Mouse (Mus musculus) hindbrain, embryonic 13.5 days (tissue): ENCODE measurements around the gene Pcdh17. TPM values are rescaled to one million over a fixed set of nuclear protein-coding genes. Genes with fewer than 3 reads are reported as not detected.
A peak's percentile ranks its signal among the peaks of the same experiment; 100 is the strongest.

Source experiments
- ATAC-seq: fragments of 200-750 bp; cut with Nextera tagmentation; 2 replicates; pipeline ENCODE4 v1.8.0; 2017; ENCODE audit warnings: moderate TSS enrichment; ENCODE audit not compliant: low FRiP score
- H3K27ac ChIP-seq: fragments of 300-500 bp; sonication (generic); 2 replicates; pipeline ENCODE4 v1.5.1; 2015; ENCODE audit warnings: inconsistent platforms, mild to moderate bottlenecking, moderate library complexity
- H3K27me3 ChIP-seq: fragments of 300-500 bp; sonication (generic); 2 replicates; pipeline ENCODE4 v1.6.1; 2015; ENCODE audit warnings: mild to moderate bottlenecking, inconsistent platforms
- H3K36me3 ChIP-seq: fragments of 300-500 bp; sonication (generic); 2 replicates; pipeline ENCODE4 v1.6.1; 2015; ENCODE audit warnings: mild to moderate bottlenecking, inconsistent platforms
- H3K4me1 ChIP-seq: fragments of 300-500 bp; sonication (generic); replicated peaks from 2 replicates; pipeline ENCODE4 v1.6.1; 2015; ENCODE audit warnings: inconsistent platforms
- H3K4me2 ChIP-seq: fragments of 300-500 bp; sonication (generic); 2 replicates; pipeline ENCODE4 v1.6.1; 2015; ENCODE audit warnings: inconsistent platforms, mild to moderate bottlenecking, moderate library complexity
- H3K4me3 ChIP-seq: fragments of 300-500 bp; sonication (generic); 2 replicates; pipeline ENCODE4 v1.5.1; 2015; ENCODE audit warnings: mild to moderate bottlenecking, inconsistent platforms
- H3K9ac ChIP-seq: fragments of 300-500 bp; sonication (generic); 2 replicates; pipeline ENCODE4 v1.6.1; 2015; ENCODE audit warnings: mild to moderate bottlenecking, inconsistent platforms
- H3K9me3 ChIP-seq: fragments of 300-500 bp; sonication (generic); 2 replicates; pipeline ENCODE4 v1.6.1; 2016; ENCODE audit warnings: inconsistent platforms
- WGBS: fragments of 180-500 bp; shearing (Covaris S2); methylation state at CpG from one replicate; pipeline ENCODE4 v1.1.7; 2015; 5-methylcytosine and 5-hydroxymethylcytosine counted together
- polyA plus RNA-seq: library from polyadenylated mRNA; unstranded; fragments of >200 nt; fragmentation: Nextera tagmentation; extraction: Ambion mirVana; gene quantifications from 2 replicates; pipeline ENCODE4 v1.2.1, GENCODE M21; 2015

The Pcdh17 gene
- 18.8 and 19.2 TPM in 2 replicates for polyA plus RNA-seq

DNA sequence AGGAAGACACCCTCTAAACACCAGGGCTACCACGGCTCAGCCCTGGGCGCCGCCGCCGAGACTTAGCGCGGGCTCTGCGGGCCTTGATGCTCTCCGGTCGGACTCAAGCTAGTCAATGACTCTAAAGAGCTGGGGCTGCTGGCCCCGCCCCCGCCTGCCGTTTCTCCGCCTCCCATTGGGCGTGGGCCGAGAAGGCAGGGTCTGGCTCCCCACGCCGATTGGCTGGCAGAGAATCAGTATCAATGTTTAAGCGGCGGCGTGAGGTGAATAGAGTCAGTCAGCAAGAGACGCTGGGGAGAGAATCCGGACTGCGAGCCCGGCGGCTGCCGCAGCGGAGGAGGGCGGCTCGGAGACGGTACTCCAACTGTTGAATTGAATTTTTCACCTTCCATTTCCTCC, at the start of gene Pcdh17:
Pcdh17 (plus strand) TSS at position 276 of the 399 bp plus-strand sequence.
- peak; percentile 92 for ATAC-seq
- H3K36me3 ChIP-seq, result no peaks in the 10 kb centered on the region
- H3K27me3 ChIP-seq, result peaks cover 19% of the 10 kb centered on the region
- peak within 1 kb of the TSS; percentile 79 for H3K9ac ChIP-seq
- H3K4me1 ChIP-seq, result peaks cover 23% of the 10 kb centered on the region
- H3K4me2 ChIP-seq, result peak within 1 kb of the TSS; percentile 94
- 2% methylated on average over 31 of the region's 31 CpGs for WGBS
- peak within 1 kb of the TSS; percentile 65 for H3K4me3 ChIP-seq
- peak within 1 kb of the TSS; percentile 86 for H3K27ac ChIP-seq
- H3K9me3 ChIP-seq, result no peaks in the 10 kb centered on the region

DNA sequence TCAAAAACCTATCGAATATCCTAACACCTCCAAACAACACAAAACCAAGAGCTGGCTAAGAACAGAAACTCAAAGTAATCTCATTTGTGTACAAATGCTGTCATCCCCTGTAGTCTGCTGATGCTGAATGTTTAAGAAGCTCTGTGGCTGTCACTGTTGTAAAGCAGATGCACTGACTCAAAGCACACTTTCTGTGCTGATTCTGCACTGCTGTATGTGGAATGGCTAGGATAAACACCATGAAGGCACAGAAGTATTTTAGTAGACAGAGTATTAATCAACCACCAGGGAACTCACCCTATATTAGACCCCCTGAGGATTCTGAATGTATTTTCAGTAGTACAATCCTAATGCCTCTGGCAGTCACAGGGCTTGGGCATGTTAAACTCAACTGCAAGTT, 46.2 kb upstream of the Pcdh17 start:
- ATAC-seq, result no peak
- H3K27ac ChIP-seq, result no peak overlapping the region
- H3K27me3 ChIP-seq, result no peaks in the 10 kb centered on the region
- no peak overlapping the region for H3K4me2 ChIP-seq
- H3K4me3 ChIP-seq, result no peak overlapping the region
- H3K36me3 ChIP-seq, result no peaks in the 10 kb centered on the region
- no peaks in the 10 kb centered on the region for H3K4me1 ChIP-seq
- 82% methylated on average over 1 of the region's 1 CpGs for WGBS
- no peak overlapping the region for H3K9ac ChIP-seq
- no peaks in the 10 kb centered on the region for H3K9me3 ChIP-seq

DNA sequence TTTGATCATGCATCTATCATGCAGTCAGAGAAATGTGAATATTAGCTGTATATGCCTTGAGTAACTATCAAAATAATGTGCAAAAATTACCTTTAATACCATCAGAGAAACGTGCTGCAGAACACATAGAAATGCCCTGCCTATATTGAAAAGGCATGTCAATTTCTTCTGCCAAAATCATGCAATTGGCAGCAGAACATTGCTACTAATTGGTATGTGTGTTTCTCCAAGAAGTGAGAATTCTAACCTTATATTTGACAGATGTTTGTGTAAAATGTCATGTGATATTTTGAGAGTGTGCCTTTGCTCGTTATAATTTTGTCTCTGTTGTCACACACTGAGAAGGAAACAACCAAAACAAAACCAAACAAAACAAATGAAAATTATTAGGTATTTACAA, 18.6 kb upstream of the Pcdh17 start:
- Histone ChIP-seq H3K4me2 (no peak overlapping the region), H3K4me1 (no peaks in the 10 kb centered on the region), H3K27ac (no peak overlapping the region), H3K36me3 (no peaks in the 10 kb centered on the region), H3K9ac (no peak overlapping the region), H3K4me3 (no peak overlapping the region), H3K27me3 (no peaks in the 10 kb centered on the region), H3K9me3 (no peaks in the 10 kb centered on the region)
- ATAC-seq, result no peak
- WGBS, result 78% methylated on average over 2 of the region's 2 CpGs

- Histone ChIP-seq H3K9me3 (no peaks in the 10 kb centered on the region), H3K4me1 (no peaks in the 10 kb centered on the region), H3K27ac (no peak overlapping the region), H3K4me3 (no peak overlapping the region), H3K27me3 (no peaks in the 10 kb centered on the region), H3K9ac (no peak overlapping the region), H3K4me2 (no peak overlapping the region), H3K36me3 (no peaks in the 10 kb centered on the region)
- no peak for ATAC-seq
These were observed 16.7 kb upstream of the Pcdh17 start for GRCm38 (mm10) chr14:84426616-84427015.

DNA sequence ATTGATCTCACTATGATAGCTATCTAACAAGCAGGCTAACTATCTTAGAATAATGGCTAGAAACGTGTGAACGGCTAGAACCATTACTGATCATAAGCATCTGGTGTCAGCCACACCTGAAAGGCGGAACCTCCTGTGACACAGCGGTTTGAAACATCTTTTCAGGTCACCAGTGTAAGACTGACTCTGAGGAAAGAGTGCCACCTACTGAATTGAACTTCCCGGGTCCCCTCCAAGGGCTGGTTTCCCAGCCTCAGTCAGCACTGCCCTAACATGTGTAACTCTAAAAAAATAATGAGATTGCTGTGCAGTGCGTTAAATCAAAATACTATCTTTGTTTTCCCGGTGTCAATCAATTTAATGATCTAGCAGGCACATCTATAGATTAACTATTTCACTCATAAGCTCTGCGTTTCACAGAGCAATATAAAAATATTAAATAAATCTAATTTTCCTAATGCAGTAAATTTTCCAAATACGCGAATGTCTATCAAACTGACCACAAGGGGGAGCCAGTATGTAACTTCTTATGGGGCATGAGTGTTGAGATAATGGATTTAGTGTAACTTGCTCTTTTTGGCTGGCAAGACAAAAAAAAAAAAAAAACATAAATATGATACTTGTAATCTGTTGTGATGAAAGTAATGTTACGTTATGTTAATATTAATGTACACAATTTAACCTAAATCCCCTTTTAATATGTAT, 5.1 kb upstream of the Pcdh17 start:
- H3K4me2 ChIP-seq, result no peak overlapping the region
- WGBS, result 25% methylated on average over 11 of the region's 11 CpGs
- 0 out of 2 replicates have a peak, but pooled peaks have one; percentile 32 for ATAC-seq
- H3K4me3 ChIP-seq, result no peak overlapping the region
- no peak overlapping the region for H3K27ac ChIP-seq
- H3K9ac ChIP-seq, result no peak overlapping the region
- no peaks in the 10 kb centered on the region for H3K27me3 ChIP-seq
- no peaks in the 10 kb centered on the region for H3K36me3 ChIP-seq
- no peaks in the 10 kb centered on the region for H3K9me3 ChIP-seq
- no peaks in the 10 kb centered on the region for H3K4me1 ChIP-seq

DNA sequence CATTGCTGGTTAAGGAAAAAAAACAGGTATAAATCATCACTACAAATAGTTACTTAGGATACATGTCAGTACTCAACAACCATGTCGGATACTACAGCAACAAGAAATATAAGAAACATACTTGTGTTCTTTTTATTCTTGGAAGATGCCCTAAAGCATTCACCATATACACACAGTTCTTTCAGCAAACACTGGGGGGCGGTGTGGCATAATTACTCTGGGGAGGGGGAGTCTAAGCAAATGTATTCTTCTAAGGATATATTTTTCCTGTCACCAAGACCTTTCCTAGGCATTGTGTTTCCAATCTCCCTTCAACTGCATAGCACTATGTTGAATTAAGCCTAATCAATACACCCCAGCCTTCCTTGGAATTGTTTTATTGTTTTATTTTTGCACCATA, 2.5 kb upstream of the Pcdh17 start:
- H3K9ac ChIP-seq, result no peak overlapping the region
- H3K27ac ChIP-seq, result no peak overlapping the region
- H3K4me2 ChIP-seq, result no peak overlapping the region
- no peak overlapping the region for H3K4me3 ChIP-seq
- H3K27me3 ChIP-seq, result 0 out of 2 replicates have a peak, but pooled peaks cover 2% of the 10 kb centered on the region
- H3K9me3 ChIP-seq, result no peaks in the 10 kb centered on the region
- H3K4me1 ChIP-seq, result 0 out of 2 replicates have a peak, but pooled peaks cover 3% of the 10 kb centered on the region
- ATAC-seq, result no peak
- no peaks in the 10 kb centered on the region for H3K36me3 ChIP-seq
- WGBS, result 13% methylated on average over 2 of the region's 2 CpGs

- Histone ChIP-seq H3K27ac (peak overlapping the region; percentile 86), H3K9ac (peak overlapping the region; percentile 79), H3K36me3 (no peaks in the 10 kb centered on the region), H3K4me3 (peak overlapping the region; percentile 65), H3K4me2 (peak overlapping the region; percentile 94), H3K9me3 (no peaks in the 10 kb centered on the region), H3K4me1 (peaks cover 19% of the 10 kb centered on the region), H3K27me3 (peaks cover 15% of the 10 kb centered on the region)
- ATAC-seq, result peak; percentile 70
- under 1% methylated on average over 28 of the region's 30 CpGs for WGBS
These were observed 655 bp upstream of the Pcdh17 start for GRCm38 (mm10) chr14:84442528-84443287.

DNA sequence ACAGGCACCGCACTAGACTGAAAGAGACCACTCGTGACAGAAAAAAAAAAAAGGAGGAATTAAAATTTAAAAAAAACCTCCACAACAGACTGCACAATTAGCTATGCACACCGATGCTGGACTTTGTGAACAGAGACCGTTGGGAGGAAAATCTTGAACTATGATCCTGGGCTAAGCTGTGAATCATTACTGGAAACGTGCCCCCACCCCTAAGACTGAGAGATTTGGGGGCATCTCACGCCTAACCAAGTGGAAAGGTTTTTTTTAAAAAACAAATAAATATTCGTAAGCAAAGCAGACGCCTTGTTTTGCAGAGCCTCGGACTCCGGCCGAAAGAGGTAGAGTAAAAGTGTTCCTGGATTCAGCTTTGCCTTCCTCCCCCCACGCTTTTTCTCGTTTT, 398 bp downstream of the Pcdh17 start:
- no peak for ATAC-seq
- Histone ChIP-seq H3K4me1 (peaks cover 26% of the 10 kb centered on the region), H3K4me2 (peak overlapping the region; percentile 94), H3K36me3 (no peaks in the 10 kb centered on the region), H3K27ac (peak overlapping the region; percentile 86), H3K9me3 (no peaks in the 10 kb centered on the region), H3K9ac (peak overlapping the region; percentile 79), H3K27me3 (peaks cover 22% of the 10 kb centered on the region), H3K4me3 (peak overlapping the region; percentile 65)
- under 1% methylated on average over 13 of the region's 13 CpGs for WGBS

GRCm38 (mm10) chr14:84444276-84444662, 906 bp downstream of the Pcdh17 start:
- H3K4me2 ChIP-seq, result peak overlapping the region; percentile 94
- peaks cover 26% of the 10 kb centered on the region for H3K4me1 ChIP-seq
- no peak for ATAC-seq
- H3K27me3 ChIP-seq, result peaks cover 22% of the 10 kb centered on the region
- H3K9ac ChIP-seq, result peak overlapping the region; percentile 79
- no peaks in the 10 kb centered on the region for H3K9me3 ChIP-seq
- peak overlapping the region; percentile 86 for H3K27ac ChIP-seq
- WGBS, result under 1% methylated on average over 21 of the region's 21 CpGs
- H3K4me3 ChIP-seq, result peak overlapping the region; percentile 65
- no peaks in the 10 kb centered on the region for H3K36me3 ChIP-seq

DNA sequence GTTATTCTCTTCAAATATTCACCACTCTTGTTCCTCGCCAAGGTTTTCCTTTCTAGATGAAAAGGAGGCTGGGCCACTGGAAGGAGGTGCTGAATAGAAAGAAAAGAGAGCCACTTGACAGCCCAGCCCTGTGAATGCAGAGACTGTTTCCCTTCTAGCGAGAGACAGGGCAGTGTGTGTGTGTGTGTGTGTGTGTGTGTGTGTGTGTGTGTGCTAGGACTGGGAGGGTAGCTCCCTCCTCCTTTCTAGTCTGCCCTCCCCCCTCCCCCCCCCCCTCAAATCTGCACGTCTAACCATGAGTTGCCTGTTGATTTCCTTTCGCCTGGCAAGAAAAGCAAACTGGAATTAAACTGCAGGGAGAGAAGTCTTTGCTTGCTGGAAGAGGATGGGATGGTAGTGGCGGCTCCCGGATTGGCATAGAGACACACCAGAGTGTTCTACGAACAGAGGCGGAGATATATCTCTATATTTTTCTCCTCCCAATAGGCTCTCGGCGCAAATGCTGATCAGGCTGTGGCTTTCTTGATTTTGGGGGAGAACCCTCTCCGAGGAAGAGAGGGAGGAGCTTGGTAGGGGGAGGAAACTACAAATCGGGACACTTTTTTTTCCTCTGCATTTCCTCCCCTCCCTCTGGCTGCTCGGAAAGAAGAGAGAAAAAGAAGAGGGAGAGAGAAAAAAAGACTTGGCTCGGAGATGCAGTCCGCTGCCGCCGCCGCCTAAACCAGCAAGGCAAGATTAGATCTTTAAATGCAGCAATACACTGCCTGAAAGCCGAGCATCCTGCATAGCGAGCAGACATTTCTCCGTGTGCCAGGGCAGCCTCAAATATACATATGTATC, 1.5 kb downstream of the Pcdh17 start:
- Histone ChIP-seq H3K4me3 (peak overlapping the region; percentile 65), H3K4me1 (peaks cover 29% of the 10 kb centered on the region), H3K27me3 (peaks cover 22% of the 10 kb centered on the region), H3K9ac (peak overlapping the region; percentile 79), H3K4me2 (peak overlapping the region; percentile 94), H3K9me3 (no peaks in the 10 kb centered on the region), H3K36me3 (no peaks in the 10 kb centered on the region), H3K27ac (peak overlapping the region; percentile 86)
- ATAC-seq, result no peak
- 0% methylated on average over 19 of the region's 21 CpGs for WGBS

DNA sequence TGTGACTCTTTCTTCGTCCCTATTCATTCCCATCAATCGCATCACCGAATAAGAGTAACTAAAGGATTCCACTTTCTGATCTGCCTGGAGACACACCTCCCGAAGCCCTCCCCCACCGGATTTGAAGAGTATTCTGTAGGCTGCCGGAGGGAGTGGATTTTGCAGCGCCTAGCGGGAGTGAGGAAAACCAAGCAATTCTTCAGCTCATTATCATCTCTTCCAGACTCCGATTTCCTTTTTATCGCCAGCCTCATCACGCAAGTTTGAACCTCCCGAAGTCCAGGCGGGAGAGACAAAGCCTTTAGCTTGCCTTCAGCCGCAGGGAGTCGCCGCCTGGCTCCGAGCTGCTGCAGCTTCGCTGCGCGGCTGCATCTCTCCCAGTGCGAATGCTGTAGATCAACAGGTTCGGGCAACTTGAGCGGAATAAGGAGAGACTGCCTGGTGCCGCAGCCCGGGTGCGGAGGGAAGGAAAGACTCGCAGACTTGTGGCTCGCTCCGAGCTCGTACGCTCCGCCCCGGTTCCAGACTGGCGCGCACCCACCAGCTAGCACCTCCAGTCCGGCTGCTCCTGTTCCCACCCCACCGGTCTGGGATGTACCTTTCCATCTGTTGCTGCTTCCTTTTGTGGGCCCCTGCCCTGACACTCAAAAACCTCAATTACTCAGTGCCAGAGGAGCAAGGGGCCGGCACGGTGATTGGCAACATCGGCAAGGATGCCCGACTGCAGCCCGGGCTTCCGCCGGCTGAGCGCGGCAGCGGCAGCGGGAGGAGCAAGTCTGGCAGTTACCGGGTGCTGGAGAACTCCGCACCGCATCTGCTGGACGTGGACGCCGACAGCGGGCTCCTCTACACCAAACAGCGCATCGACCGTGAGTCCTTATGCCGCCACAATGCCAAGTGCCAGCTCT, 2.4 kb downstream of the Pcdh17 start:
- WGBS, result under 1% methylated on average over 59 of the region's 59 CpGs
- H3K27me3 ChIP-seq, result peaks cover 22% of the 10 kb centered on the region
- no peak for ATAC-seq
- H3K27ac ChIP-seq, result peak overlapping the region; percentile 86
- no peaks in the 10 kb centered on the region for H3K9me3 ChIP-seq
- H3K9ac ChIP-seq, result peak overlapping the region; percentile 79
- H3K36me3 ChIP-seq, result no peaks in the 10 kb centered on the region
- H3K4me2 ChIP-seq, result peak overlapping the region; percentile 94
- peaks cover 29% of the 10 kb centered on the region for H3K4me1 ChIP-seq
- H3K4me3 ChIP-seq, result peak overlapping the region; percentile 65
